Mouse (Mus musculus): ENCODE results near the gene Dnah10.

GRCm38 (mm10) chr5:124814797-124815196, 89.9 kb downstream of the Dnah10 start:
- TF ChIP-seq EP300 (IDR thresholded peaks at IDR 0.05): no peak
- TF ChIP-seq CTCF (IDR thresholded peaks at IDR 0.05): no peak
